Mouse (Mus musculus): Measurements from ENCODE around the gene Pgls.
A peak's percentile ranks its signal among the peaks of the same experiment; 100 is the strongest.

The Pgls gene

DNA sequence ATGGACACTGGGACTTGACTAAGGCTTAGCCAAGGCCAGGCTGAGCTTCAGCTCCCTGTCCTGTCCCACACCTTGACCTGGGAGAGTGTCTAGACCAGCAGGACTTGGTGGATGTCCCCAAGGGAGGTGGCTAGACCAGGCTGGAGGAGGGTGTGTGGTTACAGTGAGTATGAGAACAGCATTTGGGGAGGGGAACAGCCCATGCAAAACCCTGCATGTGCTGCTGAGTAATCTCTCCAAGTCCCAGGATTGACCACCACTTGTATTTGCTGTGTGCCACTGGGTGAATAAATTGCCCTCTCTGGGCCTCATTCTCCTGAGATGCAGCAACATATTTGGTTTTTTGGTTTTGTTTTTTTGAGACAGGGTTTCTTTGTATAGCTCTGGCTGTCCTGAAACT, 6.4 kb downstream of the Pgls start:
- DNase-seq (ENCODE audit: low spot score) = no peak

GRCm38 (mm10) chr8:71598841-71599240, 6.9 kb downstream of the Pgls start:
- DNase-seq (ENCODE audit: low spot score) = no peak

- no peak for DNase-seq (ENCODE audit: low spot score)
Measured at GRCm38 (mm10) chr8:71601939-71602665, 10.1 kb downstream of the Pgls start.

- no peak for DNase-seq (ENCODE audit: low spot score)
Measured at GRCm38 (mm10) chr8:71602666-71603334, 10.8 kb downstream of the Pgls start.

GRCm38 (mm10) chr8:71604021-71604420, 12.0 kb downstream of the Pgls start:
- no peak for DNase-seq (ENCODE audit: low spot score)

GRCm38 (mm10) chr8:71610822-71611651, 19.1 kb downstream of the Pgls start, which contains the start of gene Colgalt1:
TSS of gene Colgalt1 (plus strand) at chr8:71610998.
- peak; percentile 98 for DNase-seq (ENCODE audit: low spot score)

- DNase-seq (ENCODE audit: low spot score) = no peak
Measured at GRCm38 (mm10) chr8:71612141-71612540, 20.2 kb downstream of the Pgls start.

- DNase-seq (ENCODE audit: low spot score) = no peak
Measured at GRCm38 (mm10) chr8:71613418-71613817, 21.4 kb downstream of the Pgls start.

- DNase-seq (ENCODE audit: low spot score) = no peak
Measured at GRCm38 (mm10) chr8:71619786-71620185, 27.8 kb downstream of the Pgls start.

GRCm38 (mm10) chr8:71625088-71625487, 33.1 kb downstream of the Pgls start:
- DNase-seq (ENCODE audit: low spot score) = no peak

DNA sequence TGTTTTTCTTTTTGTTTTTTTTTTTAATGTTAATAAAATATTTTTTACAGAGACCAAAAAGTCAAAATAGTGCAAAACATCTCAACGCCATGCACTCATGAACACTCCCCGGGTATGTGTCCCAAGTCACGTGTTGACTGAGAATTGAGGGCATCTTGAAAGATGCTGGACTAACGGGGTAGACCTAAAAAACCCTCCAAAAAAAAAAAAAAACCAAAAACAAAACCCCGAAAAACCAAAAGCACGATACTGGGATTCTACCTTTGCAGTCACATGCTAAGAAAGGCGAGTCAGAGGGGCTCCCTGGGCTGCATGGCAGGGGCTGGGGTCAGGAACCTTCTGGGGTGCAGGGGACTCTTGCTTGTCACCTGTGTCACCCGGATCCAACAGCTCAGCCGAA, 34.8 kb downstream of the Pgls start:
- no peak for DNase-seq (ENCODE audit: low spot score)

GRCm38 (mm10) chr8:71627265-71628099, 35.5 kb downstream of the Pgls start:
- no peak for DNase-seq (ENCODE audit: low spot score)

GRCm38 (mm10) chr8:71628396-71629095, 36.6 kb downstream of the Pgls start:
- no peak for DNase-seq (ENCODE audit: low spot score)

GRCm38 (mm10) chr8:71629096-71629697, 37.2 kb downstream of the Pgls start:
- DNase-seq (ENCODE audit: low spot score) = peak; percentile 84

DNA sequence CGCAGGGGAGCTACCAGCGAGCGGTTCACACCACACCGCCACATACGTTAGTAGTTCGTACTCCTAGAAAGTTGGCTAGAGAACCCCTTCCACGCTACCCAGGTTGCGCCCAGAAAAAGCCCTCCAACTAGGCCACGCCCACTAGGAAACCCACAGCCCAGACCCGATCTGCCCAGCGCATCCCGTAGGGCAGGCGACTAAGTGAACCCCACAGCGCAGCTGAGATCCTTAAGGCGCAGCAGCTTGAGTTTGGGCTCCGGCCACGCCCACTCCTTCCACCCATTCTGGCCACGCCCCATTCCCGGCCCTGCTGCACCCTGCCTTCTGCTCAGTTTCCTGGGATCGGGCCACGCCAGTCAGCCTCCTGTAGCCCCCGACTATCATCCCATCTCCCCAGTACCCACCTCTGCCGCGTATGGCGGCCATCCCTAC, 37.8 kb downstream of the Pgls start:
- peak; percentile 45 for DNase-seq (ENCODE audit: low spot score)

- DNase-seq (ENCODE audit: low spot score) = no peak
Measured at GRCm38 (mm10) chr8:71630761-71631160, 38.8 kb downstream of the Pgls start.

GRCm38 (mm10) chr8:71631897-71632296, 39.9 kb downstream of the Pgls start:
- DNase-seq (ENCODE audit: low spot score) = no peak

DNA sequence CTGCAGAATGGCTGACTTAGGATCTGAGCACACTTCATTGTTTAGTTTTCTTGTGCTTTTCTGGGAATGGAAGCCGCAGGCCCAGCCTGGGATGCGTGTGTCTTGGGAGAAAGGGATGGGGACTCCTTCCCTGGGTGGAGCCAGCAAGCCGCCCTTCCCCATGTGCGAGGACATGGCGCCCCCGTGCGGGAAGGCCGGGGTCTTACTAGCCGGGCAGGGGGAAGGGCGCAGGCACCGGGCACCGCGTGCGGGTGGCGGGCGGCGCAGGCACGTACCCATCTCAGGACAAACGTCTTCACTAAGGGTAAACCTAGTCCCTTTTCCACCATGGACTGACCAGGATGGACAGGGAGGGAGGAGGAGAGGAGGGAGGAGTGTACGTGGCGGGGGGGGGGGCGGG, 41.2 kb downstream of the Pgls start:
- DNase-seq (ENCODE audit: low spot score) = no peak

DNA sequence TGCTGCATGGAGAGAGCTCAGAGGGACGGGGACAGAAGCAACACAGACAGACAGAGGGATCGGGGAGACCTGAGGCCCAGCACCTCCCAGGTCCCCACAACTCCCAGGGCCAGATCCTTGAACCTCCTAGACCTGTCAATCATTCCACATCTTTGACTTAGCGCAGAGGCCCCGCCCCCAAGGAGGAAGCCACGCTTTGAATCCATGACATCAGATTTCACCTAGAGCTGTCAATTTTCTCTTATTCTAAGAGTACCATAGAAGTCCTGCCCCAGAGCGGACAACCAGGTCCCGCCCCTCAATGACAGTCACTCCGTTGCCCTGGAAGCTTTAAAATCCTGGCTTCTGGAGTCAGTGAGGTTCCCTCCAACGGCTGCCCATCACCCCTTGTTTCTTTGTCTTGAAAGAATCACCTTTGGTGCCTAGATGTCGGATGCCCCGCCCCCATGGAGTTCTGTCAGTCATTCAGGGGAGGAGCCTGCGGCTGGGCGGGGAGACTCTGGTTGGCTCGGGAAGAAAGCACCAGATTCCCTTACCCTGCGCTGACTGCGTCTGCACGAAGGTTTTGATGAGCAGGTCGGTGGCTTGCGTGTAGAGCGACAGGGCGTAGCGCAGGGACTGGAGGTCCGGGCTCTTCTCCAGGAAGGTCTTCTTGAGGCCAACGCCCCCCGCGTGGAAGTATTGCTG, 42.1 kb downstream of the Pgls start:
- DNase-seq (ENCODE audit: low spot score) = peak; percentile 59
